Comparison of ENCODE assay signal across 8 mouse cellular contexts in genomic region chr9:21265000-21265561, GRCm38 (mm10). TPM values are rescaled to one million over a fixed set of nuclear protein-coding genes. Genes with fewer than 3 reads are reported as not detected.
A peak's percentile ranks its signal among the peaks of the same experiment; 100 is the strongest.
DNase-seq lines count a peak whose midpoint lies in the region; ATAC-seq lines count a peak whose summit lies in the region.

Gene Atg4d (plus strand): TSS chr9:21265293.

- DNase-seq in adipocyte (ENCODE audit: low spot score): peak; percentile 99
- peak; percentile 100 for DNase-seq in embryo, embryonic 10 days (ENCODE audit: low spot score)
- DNase-seq in gastrocnemius, postnatal 10 days: peak; percentile 99
- DNase-seq in induced T-regulatory cell, adult 2 months (ENCODE audit: low read depth): peak; percentile 96
- DNase-seq in left cerebral cortex, adult 9 months (ENCODE audit: low spot score in 2 of 2): peak; percentile 96 to 97
- peak; percentile 95 for DNase-seq in right cerebral cortex, postnatal 14 days
- peak; percentile 95 to 99 for DNase-seq in urinary bladder, postnatal 36 days (ENCODE audit: low spot score in 2 of 2)

- peak; percentile 92 for ATAC-seq in megakaryocyte progenitor cell, adult 5-6 weeks (replicated peaks; ENCODE audit: poor library complexity)

RNA-seq across cellular contexts. Expression of gene Atg4d, which starts in this region (rescaled TPM):
- total RNA-seq in gastrocnemius, postnatal 10 days (2021): 10 to 100 TPM; 28.4 to 31.9 TPM
- total RNA-seq in megakaryocyte progenitor cell, adult 5-6 weeks (2015): 3.9 and 5.0 TPM in 2 replicates
- 6.1 and 7.0 TPM in 2 replicates for total RNA-seq in megakaryocyte progenitor cell, adult 5-6 weeks (2017)

Comparison
In these comparisons a context has a peak if more than half of its experiments do, and no peak if none do; other contexts are left out.
1. Peak in every context shown above with its lines: DNase-seq and ATAC-seq.